ENCODE assay signal across 8 mouse cellular contexts in genomic region chr11:68589055-68589809, GRCm38 (mm10). TPM values are rescaled to one million over a fixed set of nuclear protein-coding genes. Genes with fewer than 3 reads are reported as not detected.
A peak's percentile ranks its signal among the peaks of the same experiment; 100 is the strongest.
DNase-seq lines count a peak whose midpoint lies in the region; ATAC-seq and TF ChIP-seq lines count a peak whose summit lies in the region.

No protein-coding gene starts in this region.

- no peak for TF ChIP-seq EP300 in stomach, postnatal 0 days (optimal IDR thresholded peaks at IDR 0.05)

- H3K27me3 ChIP-seq in hindbrain, embryonic 11.5 days (ENCODE audit: control insufficient read depth, insufficient read depth, low read length) = no peaks in the 10 kb centered on the region
- H3K27me3 ChIP-seq in hindbrain, embryonic 12.5 days = 0 out of 2 replicates have a peak, but pooled peaks cover 3% of the 10 kb centered on the region
- no peaks in the 10 kb centered on the region for H3K27me3 ChIP-seq in hindbrain, postnatal 0 days (ENCODE audit: insufficient read depth, low read length)
- 0 out of 2 replicates have a peak, but pooled peaks cover 4% of the 10 kb centered on the region for H3K27me3 ChIP-seq in midbrain, postnatal 0 days (ENCODE audit: insufficient read depth, low read length)
- no peaks in the 10 kb centered on the region for H3K27me3 ChIP-seq in stomach, postnatal 0 days (ENCODE audit: control insufficient read depth, insufficient read depth, low read length)

- H3K36me3 ChIP-seq in hindbrain, embryonic 11.5 days (ENCODE audit: control insufficient read depth, insufficient read depth, low read length) = no peaks in the 10 kb centered on the region
- H3K36me3 ChIP-seq in hindbrain, embryonic 12.5 days = no peaks in the 10 kb centered on the region
- H3K36me3 ChIP-seq in hindbrain, postnatal 0 days (ENCODE audit: insufficient read depth, low read length) = no peaks in the 10 kb centered on the region
- no peaks in the 10 kb centered on the region for H3K36me3 ChIP-seq in midbrain, postnatal 0 days (ENCODE audit: insufficient read depth, low read length)
- no peaks in the 10 kb centered on the region for H3K36me3 ChIP-seq in stomach, postnatal 0 days (ENCODE audit: control insufficient read depth, insufficient read depth, low read length)

- H3K9ac ChIP-seq in hindbrain, embryonic 11.5 days (ENCODE audit: low read depth, low read length) = no peak overlapping the region
- no peak overlapping the region for H3K9ac ChIP-seq in hindbrain, embryonic 12.5 days
- no peak overlapping the region for H3K9ac ChIP-seq in hindbrain, postnatal 0 days (replicated peaks; ENCODE audit: low read length)
- H3K9ac ChIP-seq in midbrain, postnatal 0 days (replicated peaks; ENCODE audit: low read length, poor library complexity, severe bottlenecking) = no peak overlapping the region
- H3K9ac ChIP-seq in stomach, postnatal 0 days (ENCODE audit: low read length) = no peak overlapping the region

- peak; percentile 82 for DNase-seq in hindbrain, embryonic 11.5 days (ENCODE audit: low spot score)
- DNase-seq in hindbrain, postnatal 0 days (ENCODE audit: low spot score) = peak; percentile 78
- peak; percentile 82 to 93 for DNase-seq in left cerebral cortex, adult 18-20 months (ENCODE audit: low spot score in 2 of 2)
- DNase-seq in midbrain, postnatal 0 days (ENCODE audit: low spot score) = peak; percentile 65
- peak; percentile 86 for DNase-seq in stomach, postnatal 0 days (ENCODE audit: low spot score)

- no peak for TF ChIP-seq POLR2A in bone marrow macrophage, adult 2 months (IDR thresholded peaks at IDR 0.05; ENCODE audit: borderline replicate concordance, low read depth, low read length)

- ATAC-seq in hindbrain, embryonic 11.5 days (ENCODE audit: low FRiP score) = no peak
- ATAC-seq in hindbrain, embryonic 12.5 days (ENCODE audit: low FRiP score) = no peak
- peak; percentile 70; the same call in 1 of the 2 replicates for ATAC-seq in erythroblast, adult 5-6 weeks (replicated peaks; ENCODE audit: low FRiP score, poor library complexity, severe bottlenecking)
- peak; percentile 53; the same call in 1 of the 2 replicates for ATAC-seq in hindbrain, postnatal 0 days
- no peak for ATAC-seq in midbrain, postnatal 0 days (ENCODE audit: low FRiP score)
- ATAC-seq in stomach, postnatal 0 days (ENCODE audit: low FRiP score, low TSS enrichment) = peak; percentile 45; the same call in 1 of the 2 replicates

- peak; percentile 65; the same call in 1 of the 2 replicates for TF ChIP-seq CTCF in bone marrow macrophage, adult 2 months (IDR thresholded peaks at IDR 0.05; ENCODE audit: low read depth, low read length)
- TF ChIP-seq CTCF in hindbrain, postnatal 0 days (IDR thresholded peaks at IDR 0.05; ENCODE audit: low read depth) = peak; percentile 81
- TF ChIP-seq CTCF in midbrain, postnatal 0 days (IDR thresholded peaks at IDR 0.05) = peak; percentile 75
- TF ChIP-seq CTCF in stomach, postnatal 0 days (IDR thresholded peaks at IDR 0.05; ENCODE audit: low read depth) = peak; percentile 96

- no peaks in the 10 kb centered on the region for H3K9me3 ChIP-seq in hindbrain, embryonic 11.5 days (ENCODE audit: control insufficient read depth, low read length)
- H3K9me3 ChIP-seq in hindbrain, embryonic 12.5 days (replicated peaks) = no peaks in the 10 kb centered on the region
- H3K9me3 ChIP-seq in hindbrain, postnatal 0 days (ENCODE audit: low read length) = no peaks in the 10 kb centered on the region
- no peaks in the 10 kb centered on the region for H3K9me3 ChIP-seq in midbrain, postnatal 0 days (ENCODE audit: low read length)
- H3K9me3 ChIP-seq in stomach, postnatal 0 days (ENCODE audit: control insufficient read depth, low read length) = no peaks in the 10 kb centered on the region

- H3K27ac ChIP-seq in hindbrain, embryonic 11.5 days (ENCODE audit: low read depth, low read length) = no peak overlapping the region
- H3K27ac ChIP-seq in hindbrain, embryonic 12.5 days = no peak overlapping the region
- no peak overlapping the region for H3K27ac ChIP-seq in bone marrow macrophage, adult 2 months (ENCODE audit: insufficient read depth, low read depth, low read length)
- no peak overlapping the region for H3K27ac ChIP-seq in hindbrain, postnatal 0 days
- H3K27ac ChIP-seq in midbrain, postnatal 0 days (ENCODE audit: low read depth, low read length) = no peak overlapping the region
- no peak overlapping the region for H3K27ac ChIP-seq in stomach, postnatal 0 days (replicated peaks)

- H3K4me3 ChIP-seq in hindbrain, embryonic 11.5 days (ENCODE audit: low read depth, low read length) = no peak overlapping the region
- no peak overlapping the region for H3K4me3 ChIP-seq in hindbrain, embryonic 12.5 days
- no peak overlapping the region for H3K4me3 ChIP-seq in bone marrow macrophage, adult 2 months (ENCODE audit: insufficient read depth, low read length)
- H3K4me3 ChIP-seq in hindbrain, postnatal 0 days (ENCODE audit: low read length) = no peak overlapping the region
- H3K4me3 ChIP-seq in midbrain, postnatal 0 days (ENCODE audit: low read depth, low read length) = no peak overlapping the region
- H3K4me3 ChIP-seq in stomach, postnatal 0 days (ENCODE audit: low read depth, low read length) = no peak overlapping the region

- 77% methylated on average over 8 of the region's 8 CpGs for WGBS in hindbrain, embryonic 11.5 days
- WGBS in hindbrain, embryonic 12.5 days = 67% methylated on average over 8 of the region's 8 CpGs
- 61% methylated on average over 8 of the region's 8 CpGs for WGBS in hindbrain, postnatal 0 days
- WGBS in midbrain, postnatal 0 days = 70% methylated on average over 8 of the region's 8 CpGs
- WGBS in stomach, postnatal 0 days = 57% methylated on average over 8 of the region's 8 CpGs

- peaks cover 5% of the 10 kb centered on the region; the same call in 1 of the 2 replicates for H3K4me1 ChIP-seq in hindbrain, embryonic 11.5 days (replicated peaks; ENCODE audit: control insufficient read depth, insufficient read depth, low read length)
- H3K4me1 ChIP-seq in hindbrain, embryonic 12.5 days = peaks cover 13% of the 10 kb centered on the region
- H3K4me1 ChIP-seq in bone marrow macrophage, adult 2 months (ENCODE audit: control insufficient read depth, insufficient read depth, low read length) = no peaks in the 10 kb centered on the region
- no peaks in the 10 kb centered on the region for H3K4me1 ChIP-seq in hindbrain, postnatal 0 days (ENCODE audit: insufficient read depth, low read length)
- H3K4me1 ChIP-seq in midbrain, postnatal 0 days (ENCODE audit: insufficient read depth, low read length) = no peaks in the 10 kb centered on the region
- H3K4me1 ChIP-seq in stomach, postnatal 0 days (replicated peaks; ENCODE audit: control insufficient read depth, insufficient read depth) = no peaks in the 10 kb centered on the region

- no peak overlapping the region for H3K4me2 ChIP-seq in hindbrain, embryonic 11.5 days (replicated peaks; ENCODE audit: low read depth, low read length)
- no peak overlapping the region for H3K4me2 ChIP-seq in hindbrain, embryonic 12.5 days (replicated peaks)
- H3K4me2 ChIP-seq in hindbrain, postnatal 0 days (ENCODE audit: low read depth, low read length) = no peak overlapping the region
- no peak overlapping the region for H3K4me2 ChIP-seq in midbrain, postnatal 0 days (ENCODE audit: low read depth, low read length, poor library complexity, severe bottlenecking)
- H3K4me2 ChIP-seq in stomach, postnatal 0 days (replicated peaks; ENCODE audit: low read depth) = no peak overlapping the region

RNA-seq across cellular contexts. Expression of gene Ccdc42, which starts 2.4 kb away (rescaled TPM):
- 1.4 and 1.6 TPM in 2 replicates for polyA plus RNA-seq in hindbrain, embryonic 11.5 days (2014; fragmentation: Nextera tagmentation; extraction: Ambion mirVana)
- 0.66 and 0.99 TPM in 2 replicates for polyA plus RNA-seq in hindbrain, embryonic 12.5 days (2016; fragmentation: Nextera tagmentation; extraction: Ambion mirVana)
- polyA plus RNA-seq in bone marrow macrophage, adult 2 months (2012; ENCODE audit: insufficient read depth, insufficient read length, missing spikeins) = not detected in 2 replicates
- not detected in 2 replicates for total RNA-seq in erythroblast, adult 5-6 weeks (2015; ENCODE audit: low replicate concordance)
- total RNA-seq in erythroblast, adult 5-6 weeks (2017; ENCODE audit: low replicate concordance) = not detected in 2 replicates
- 0.25 TPM in 1 of 2 replicates, not detected in the other for total RNA-seq in hindbrain, postnatal 0 days (2014; rRNA removed)
- polyA plus RNA-seq in hindbrain, postnatal 0 days (2015; fragmentation: Nextera tagmentation; extraction: Ambion mirVana) = 0.28 and 0.44 TPM in 2 replicates
- total RNA-seq in left cerebral cortex, adult 18-20 months (2021) = 1 to 10 TPM in 1 of 2 experiments, under 1 TPM in 1; 0.60 to 1.8 TPM
- 0.33 TPM in 1 of 2 replicates, not detected in the other for total RNA-seq in midbrain, postnatal 0 days (2014; rRNA removed)
- 0.37 and 0.51 TPM in 2 replicates for polyA plus RNA-seq in midbrain, postnatal 0 days (2015; fragmentation: Nextera tagmentation; extraction: Ambion mirVana)
- not detected in 2 replicates for polyA plus RNA-seq in stomach, postnatal 0 days (2015; fragmentation: Nextera tagmentation; extraction: Ambion mirVana)

RNA-seq across cellular contexts. Expression of gene Mfsd6l, which starts 33.2 kb away (rescaled TPM):
- 0.10 TPM in 1 of 2 replicates, not detected in the other for polyA plus RNA-seq in hindbrain, embryonic 11.5 days (2014; fragmentation: Nextera tagmentation; extraction: Ambion mirVana)
- 0.14 and 0.30 TPM in 2 replicates for polyA plus RNA-seq in hindbrain, embryonic 12.5 days (2016; fragmentation: Nextera tagmentation; extraction: Ambion mirVana)
- 0.35 and 1.2 TPM in 2 replicates for polyA plus RNA-seq in bone marrow macrophage, adult 2 months (2012; ENCODE audit: insufficient read depth, insufficient read length, missing spikeins)
- total RNA-seq in erythroblast, adult 5-6 weeks (2015; ENCODE audit: low replicate concordance) = not detected in 2 replicates
- total RNA-seq in erythroblast, adult 5-6 weeks (2017; ENCODE audit: low replicate concordance) = not detected in 2 replicates
- 0.10 TPM in 1 of 2 replicates, not detected in the other for total RNA-seq in hindbrain, postnatal 0 days (2014; rRNA removed)
- polyA plus RNA-seq in hindbrain, postnatal 0 days (2015; fragmentation: Nextera tagmentation; extraction: Ambion mirVana) = 0.11 TPM in 2 replicates
- not detected for total RNA-seq in left cerebral cortex, adult 18-20 months (2021)
- total RNA-seq in midbrain, postnatal 0 days (2014; rRNA removed) = 0.11 and 0.33 TPM in 2 replicates
- polyA plus RNA-seq in midbrain, postnatal 0 days (2015; fragmentation: Nextera tagmentation; extraction: Ambion mirVana) = 0.19 TPM in 1 of 2 replicates, not detected in the other
- polyA plus RNA-seq in stomach, postnatal 0 days (2015; fragmentation: Nextera tagmentation; extraction: Ambion mirVana) = 3.7 and 3.9 TPM in 2 replicates

Comparison
In these comparisons a context has a peak if more than half of its experiments do, and no peak if none do; other contexts are left out.
1. ATAC-seq: peak in erythroblast, adult 5-6 weeks (single experiment), hindbrain, postnatal 0 days (single experiment) and stomach, postnatal 0 days (single experiment); none in hindbrain, embryonic 11.5 days (single experiment), hindbrain, embryonic 12.5 days (single experiment) and midbrain, postnatal 0 days (single experiment).
2. Peak in every context shown above with its lines, with median percentiles within 50 percentile points of each other: DNase-seq and CTCF ChIP-seq.